Mouse (Mus musculus) ES-Bruce4 (cell line): ENCODE results near the gene Sart3. TPM values are rescaled to one million over a fixed set of nuclear protein-coding genes. Genes with fewer than 3 reads are reported as not detected.

ENCODE experiments used
- H3K27ac ChIP-seq: 2 replicates; pipeline ENCODE4 v1.5.1; 2012; ENCODE audit warnings: low read length, inconsistent platforms; ENCODE audit not compliant: insufficient read depth
- H3K27me3 ChIP-seq: 2 replicates; pipeline ENCODE4 v1.6.1; 2012; ENCODE audit warnings: mild to moderate bottlenecking, low read length, inconsistent platforms; ENCODE audit not compliant: control insufficient read depth, poor library complexity, insufficient read depth, severe bottlenecking
- H3K36me3 ChIP-seq: 2 replicates; pipeline ENCODE4 v1.6.1; 2012; ENCODE audit warnings: inconsistent platforms, mild to moderate bottlenecking, low read length, moderate library complexity; ENCODE audit not compliant: control insufficient read depth, poor library complexity, insufficient read depth, severe bottlenecking
- H3K4me1 ChIP-seq: one replicate; pipeline ENCODE4 v1.8.1; 2011; ENCODE audit warnings: low read length; ENCODE audit not compliant: control insufficient read depth, insufficient read depth
- H3K4me3 ChIP-seq: 2 replicates; pipeline ENCODE4 v1.5.1; 2011; ENCODE audit warnings: low read depth, mild to moderate bottlenecking, low read length
- H3K9ac ChIP-seq: 2 replicates; pipeline ENCODE4 v1.6.1; 2012; ENCODE audit warnings: low read depth, mild to moderate bottlenecking, inconsistent platforms; ENCODE audit not compliant: poor library complexity, severe bottlenecking
- H3K9me3 ChIP-seq: replicated peaks from 2 replicates; pipeline ENCODE4 v1.6.1; 2012; ENCODE audit warnings: mild to moderate bottlenecking, low read length, inconsistent platforms; ENCODE audit not compliant: control insufficient read depth, poor library complexity, insufficient read depth, severe bottlenecking
- CTCF ChIP-seq: IDR thresholded peaks from one replicate; pipeline ENCODE4 v1.8.1; 2011; ENCODE audit warnings: low read depth, low read length
- EP300 ChIP-seq: IDR thresholded peaks from 2 replicates; pipeline ENCODE4 v1.6.1; 2011; ENCODE audit warnings: low read depth, low read length; ENCODE audit not compliant: insufficient read depth
- POLR2A ChIP-seq: IDR thresholded peaks from one replicate; pipeline ENCODE4 v1.8.1; 2011; ENCODE audit warnings: low read length; ENCODE audit not compliant: insufficient read depth
- polyA plus RNA-seq: library from polyadenylated mRNA; stranded (reverse); fragments of >200 nt; gene quantifications from 2 replicates; pipeline ENCODE4 v1.2.4, GENCODE M21; 2011; ENCODE audit warnings: low read depth; ENCODE audit not compliant: missing spikeins, insufficient read depth, insufficient read length

Gene Sart3
- polyA plus RNA-seq, 1 experiment, result 45.0 TPM

GRCm38 (mm10) chr5:113765641-113766526 lies 6.4 kb downstream of the Sart3 start:
- no peak overlapping the region for H3K27ac ChIP-seq

DNA sequence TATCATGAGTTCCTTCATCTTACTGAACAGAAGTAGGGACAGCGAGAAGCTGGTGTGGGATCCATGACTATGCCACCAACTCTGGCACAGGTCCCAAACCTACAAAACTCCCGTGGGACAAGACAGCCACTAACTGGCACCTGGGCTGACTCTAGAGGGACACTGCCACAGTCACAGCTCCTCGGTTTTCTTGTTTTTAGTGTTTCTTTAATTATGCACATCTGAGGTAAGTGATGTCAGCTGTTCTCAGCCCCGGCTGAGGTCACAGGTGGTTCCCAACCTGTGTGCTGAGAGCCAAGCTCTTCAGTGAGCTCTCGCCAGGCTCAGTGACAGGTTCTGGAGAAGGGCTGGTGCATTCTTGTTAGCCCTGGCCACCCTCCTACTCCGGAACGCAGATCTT lies 7.9 kb downstream of the Sart3 start:
- H3K27me3 ChIP-seq, result no peaks in the 10 kb centered on the region
- H3K4me3 ChIP-seq, result no peak overlapping the region
- peaks cover 31% of the 10 kb centered on the region for H3K36me3 ChIP-seq
- no peaks in the 10 kb centered on the region for H3K9me3 ChIP-seq
- H3K9ac ChIP-seq, result no peak overlapping the region
- no peak overlapping the region for H3K27ac ChIP-seq
- no peak for TF ChIP-seq EP300
- TF ChIP-seq CTCF, result no peak
- no peak for TF ChIP-seq POLR2A
- no peaks in the 10 kb centered on the region for H3K4me1 ChIP-seq

More at GRCm38 (mm10) chr5:113765641-113766526, 6.4 kb downstream of the Sart3 start:
- no peaks in the 10 kb centered on the region for H3K4me1 ChIP-seq
- peaks cover 23% of the 10 kb centered on the region for H3K36me3 ChIP-seq
- TF ChIP-seq POLR2A (no peak), EP300 (no peak), CTCF (no peak)
- no peak overlapping the region for H3K4me3 ChIP-seq
- H3K9ac ChIP-seq, result no peak overlapping the region
- H3K9me3 ChIP-seq, result no peaks in the 10 kb centered on the region
- H3K27me3 ChIP-seq, result no peaks in the 10 kb centered on the region

- TF ChIP-seq CTCF, result no peak
- TF ChIP-seq EP300, result no peak
- no peak for TF ChIP-seq POLR2A
- no peaks in the 10 kb centered on the region for H3K9me3 ChIP-seq
- no peaks in the 10 kb centered on the region for H3K27me3 ChIP-seq
- no peak overlapping the region for H3K9ac ChIP-seq
- no peak overlapping the region for H3K4me3 ChIP-seq
- H3K4me1 ChIP-seq, result no peaks in the 10 kb centered on the region
- H3K36me3 ChIP-seq, result peaks cover 47% of the 10 kb centered on the region
- no peak overlapping the region for H3K27ac ChIP-seq
These were observed 10.7 kb downstream of the Sart3 start for GRCm38 (mm10) chr5:113761585-113761984.

- Histone ChIP-seq H3K4me1 (no peaks in the 10 kb centered on the region), H3K27ac (no peak overlapping the region), H3K9ac (no peak overlapping the region), H3K4me3 (no peak overlapping the region), H3K36me3 (peaks cover 68% of the 10 kb centered on the region), H3K9me3 (no peaks in the 10 kb centered on the region), H3K27me3 (no peaks in the 10 kb centered on the region)
- TF ChIP-seq EP300 (no peak), POLR2A (no peak), CTCF (no peak)
These were observed 16.8 kb downstream of the Sart3 start for GRCm38 (mm10) chr5:113755347-113756030.

DNA sequence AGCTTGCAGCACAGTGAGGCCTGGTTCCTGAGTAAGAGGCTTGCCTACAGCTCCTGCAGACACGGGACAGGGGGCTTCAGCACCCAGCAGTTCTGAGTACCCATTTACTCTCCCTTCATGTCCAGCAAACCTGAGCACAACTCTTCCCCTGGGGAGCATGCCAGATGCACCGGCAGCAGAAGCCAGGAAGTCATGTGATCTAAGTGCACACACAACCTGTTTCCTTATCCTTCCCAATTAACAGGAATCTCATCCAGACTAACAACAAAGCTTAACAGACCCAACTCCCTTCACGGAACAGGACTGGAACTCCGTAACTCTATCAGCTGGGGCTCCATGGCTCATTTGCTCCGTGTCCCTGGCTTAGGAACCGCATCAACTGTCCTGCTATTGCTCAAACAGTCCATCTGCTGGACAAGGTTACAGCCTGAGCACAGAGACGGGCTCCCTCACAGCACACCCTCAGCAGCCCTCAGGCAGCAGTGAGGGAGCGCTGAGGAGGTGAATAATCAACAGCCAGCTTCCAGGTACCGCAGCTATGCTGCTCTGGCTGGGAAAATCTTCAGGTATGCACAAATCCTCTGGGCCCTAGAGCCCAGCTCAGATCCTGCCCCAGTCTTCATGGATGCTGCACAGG lies 20.7 kb downstream of the Sart3 start:
- Histone ChIP-seq H3K36me3 (peaks cover 63% of the 10 kb centered on the region), H3K9me3 (no peaks in the 10 kb centered on the region)
- TF ChIP-seq POLR2A (no peak), EP300 (no peak), CTCF (no peak)

More for the DNA sequence above, 20.7 kb downstream of the Sart3 start:
- Histone ChIP-seq H3K9ac (no peak overlapping the region), H3K4me1 (no peaks in the 10 kb centered on the region), H3K4me3 (no peak overlapping the region), H3K27me3 (no peaks in the 10 kb centered on the region), H3K27ac (no peak overlapping the region)
